Mouse (Mus musculus): ENCODE measurements around the gene Ryr2.

DNA sequence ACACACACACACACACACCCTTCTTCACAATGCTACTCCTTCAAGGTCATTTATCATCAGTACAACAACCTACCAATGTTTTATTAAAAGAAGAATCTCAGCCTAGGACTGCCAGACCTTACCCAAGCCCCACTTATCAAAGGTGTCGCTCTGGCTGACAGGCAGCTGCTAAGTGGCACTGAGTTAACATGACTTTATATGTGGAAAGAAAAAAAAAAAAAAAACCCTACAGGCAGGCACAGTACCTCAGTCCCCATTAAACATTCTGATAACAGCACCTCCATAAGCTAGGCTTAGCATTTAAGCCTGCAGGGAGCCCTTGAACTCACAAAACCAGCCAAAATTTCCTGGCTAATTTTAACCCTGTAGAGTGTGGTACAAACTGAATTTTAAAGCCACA is 2.4 kb downstream of the Ryr2 start:
- TF ChIP-seq CTCF (IDR thresholded peaks at IDR 0.05; ENCODE audit: low read depth) (no peak), EP300 (IDR thresholded peaks at IDR 0.05; ENCODE audit: low read depth) (no peak)

Measured in liver, embryonic 14.5 days (tissue).